Mouse (Mus musculus) forebrain, embryonic 13.5 days (tissue): ENCODE data around the gene Parp3. TPM values are rescaled to one million over a fixed set of nuclear protein-coding genes. Genes with fewer than 3 reads are reported as not detected.

Experiments used
- ATAC-seq: fragments of 200-750 bp; cut with Nextera tagmentation; 2 replicates; pipeline ENCODE4 v1.8.0; 2017
- H3K27ac ChIP-seq: fragments of 300-500 bp; sonication (generic); 2 replicates; pipeline ENCODE4 v1.5.1; 2015; ENCODE audit warnings: inconsistent platforms, mild to moderate bottlenecking, moderate library complexity
- H3K27me3 ChIP-seq: fragments of 300-500 bp; sonication (generic); 2 replicates; pipeline ENCODE4 v1.6.1; 2015; ENCODE audit warnings: mild to moderate bottlenecking, inconsistent platforms
- H3K36me3 ChIP-seq: fragments of 300-500 bp; sonication (generic); 2 replicates; pipeline ENCODE4 v1.6.1; 2015; ENCODE audit warnings: mild to moderate bottlenecking, inconsistent platforms; ENCODE audit not compliant: poor library complexity, severe bottlenecking
- H3K4me1 ChIP-seq: fragments of 300-500 bp; sonication (generic); 2 replicates; pipeline ENCODE4 v1.6.1; 2015; ENCODE audit warnings: inconsistent platforms
- H3K4me2 ChIP-seq: fragments of 300-500 bp; sonication (generic); 2 replicates; pipeline ENCODE4 v1.6.1; 2015; ENCODE audit warnings: inconsistent platforms, mild to moderate bottlenecking, moderate library complexity
- H3K4me3 ChIP-seq: fragments of 300-500 bp; sonication (generic); 2 replicates; pipeline ENCODE4 v1.5.1; 2015; ENCODE audit warnings: mild to moderate bottlenecking, inconsistent platforms
- H3K9ac ChIP-seq: fragments of 300-500 bp; sonication (generic); 2 replicates; pipeline ENCODE4 v1.6.1; 2015; ENCODE audit warnings: mild to moderate bottlenecking, inconsistent platforms
- H3K9me3 ChIP-seq: fragments of 300-500 bp; sonication (generic); replicated peaks from 2 replicates; pipeline ENCODE4 v1.6.1; 2016; ENCODE audit warnings: inconsistent platforms
- WGBS: fragments of 180-500 bp; shearing (Covaris S2); methylation state at CpG from one replicate; pipeline ENCODE4 v1.1.7; 2015; 5-methylcytosine and 5-hydroxymethylcytosine counted together
- polyA plus RNA-seq: library from polyadenylated mRNA; unstranded; fragments of >200 nt; fragmentation: Nextera tagmentation; extraction: Ambion mirVana; gene quantifications from 2 replicates; pipeline ENCODE4 v1.2.1, GENCODE M21; 2015

Parp3 gene
- polyA plus RNA-seq, 1 experiment from 2014 or later, result 0.70 TPM

DNA sequence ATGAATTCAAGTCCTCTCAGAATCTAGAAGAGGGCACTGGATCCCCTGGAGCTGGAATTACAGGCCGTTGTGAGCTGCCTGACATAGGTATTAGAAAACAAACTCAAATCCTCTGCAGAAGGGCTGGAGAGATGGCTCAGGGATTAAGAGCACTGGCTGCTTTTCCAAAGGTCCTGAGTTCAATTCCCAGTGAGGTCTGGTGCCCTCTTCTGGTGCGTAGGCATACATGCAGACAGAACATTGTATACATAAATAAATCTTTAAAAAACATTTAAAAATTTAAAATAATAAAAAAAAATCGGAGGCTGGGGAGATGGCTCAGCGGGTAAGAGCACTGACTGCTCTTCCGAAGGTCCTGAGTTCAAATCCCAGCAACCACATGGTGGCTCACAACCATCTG lies 34.1 kb downstream of the Parp3 start:
- Histone ChIP-seq H3K4me3 (no peak overlapping the region), H3K27ac (no peak overlapping the region), H3K27me3 (no peaks in the 10 kb centered on the region), H3K36me3 (no peaks in the 10 kb centered on the region; the same call in 1 of the 2 replicates), H3K9me3 (no peaks in the 10 kb centered on the region), H3K4me1 (peaks cover 33% of the 10 kb centered on the region), H3K9ac (no peak overlapping the region), H3K4me2 (no peak overlapping the region)
- no peak for ATAC-seq
- WGBS, result 76% methylated on average over 5 of the region's 5 CpGs

DNA sequence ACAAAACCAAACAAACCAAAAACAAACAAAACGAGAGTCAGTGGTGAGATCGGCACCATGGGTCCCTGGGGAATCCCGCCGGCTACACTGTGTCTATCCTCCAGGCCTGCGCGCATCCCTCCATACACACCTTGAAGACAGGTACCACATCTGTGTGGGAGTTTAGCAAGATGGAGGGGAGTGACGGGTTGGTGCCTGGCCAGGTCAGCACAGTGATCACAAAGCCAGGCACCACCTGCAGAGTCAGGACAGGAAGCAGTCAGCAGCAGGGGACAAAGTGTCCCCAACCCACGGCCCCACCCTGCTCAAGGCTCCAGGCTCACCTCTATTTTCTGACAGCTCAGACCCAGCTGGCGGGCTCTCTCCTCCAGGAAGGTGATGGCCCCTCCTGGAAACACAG lies 40.2 kb downstream of the Parp3 start:
- 0 out of 2 replicates have a peak overlapping the region, but pooled peaks have one; percentile 30 for H3K9ac ChIP-seq
- 89% methylated on average over 9 of the region's 9 CpGs for WGBS
- H3K9me3 ChIP-seq, result no peaks in the 10 kb centered on the region

DNA sequence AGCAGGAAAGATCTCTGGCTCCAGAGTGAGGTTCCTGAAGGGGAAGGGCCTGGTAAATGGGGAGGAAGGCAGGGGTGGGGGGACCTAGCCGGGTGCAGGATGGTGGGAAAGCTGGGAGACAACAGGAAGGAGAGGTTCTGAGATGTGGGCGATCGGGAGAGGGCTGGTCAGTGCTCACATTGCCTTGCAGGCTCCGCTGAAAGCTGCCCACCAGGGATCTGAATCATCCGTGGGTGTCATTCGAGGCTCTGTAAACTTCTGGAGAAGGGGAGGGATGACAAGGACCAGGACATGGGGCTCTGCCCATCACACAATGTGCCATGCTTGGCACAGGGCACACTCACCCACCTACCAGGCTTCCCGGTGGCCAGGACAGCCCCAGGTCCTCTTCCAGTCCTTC lies 43.4 kb downstream of the Parp3 start:
- Histone ChIP-seq H3K9me3 (no peaks in the 10 kb centered on the region), H3K4me1 (peaks cover 31% of the 10 kb centered on the region), H3K9ac (no peak overlapping the region; the same call in 1 of the 2 replicates), H3K4me2 (no peak overlapping the region), H3K4me3 (no peak overlapping the region), H3K36me3 (peaks cover 51% of the 10 kb centered on the region), H3K27ac (no peak overlapping the region; the same call in 1 of the 2 replicates), H3K27me3 (no peaks in the 10 kb centered on the region)
- no peak for ATAC-seq
- WGBS, result 72% methylated on average over 7 of the region's 7 CpGs

More for the DNA sequence above, 40.2 kb downstream of the Parp3 start:
- Histone ChIP-seq H3K27ac (no peak overlapping the region), H3K27me3 (no peaks in the 10 kb centered on the region), H3K4me1 (peaks cover 26% of the 10 kb centered on the region), H3K4me3 (no peak overlapping the region), H3K4me2 (no peak overlapping the region), H3K36me3 (peaks cover 40% of the 10 kb centered on the region)
- ATAC-seq, result no peak

DNA sequence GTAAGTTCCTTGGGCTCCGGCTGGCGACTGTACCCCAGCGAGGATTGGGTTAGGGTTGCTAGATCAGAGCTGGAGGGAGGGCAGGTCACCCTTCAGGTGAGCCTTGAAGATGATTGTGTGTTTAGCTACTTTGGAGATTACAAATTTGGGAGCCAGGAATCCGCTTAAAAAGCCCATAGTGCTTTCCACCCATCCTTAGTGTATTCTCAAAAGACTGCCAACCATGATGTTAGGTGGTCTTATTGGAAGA lies 46.8 kb downstream of the Parp3 start:
- Histone ChIP-seq H3K4me1 (peaks cover 15% of the 10 kb centered on the region), H3K4me2 (peak overlapping the region; percentile 92), H3K9ac (peak overlapping the region; percentile 94), H3K4me3 (peak overlapping the region; percentile 83), H3K36me3 (peaks cover 45% of the 10 kb centered on the region), H3K9me3 (no peaks in the 10 kb centered on the region), H3K27ac (peak overlapping the region; percentile 96), H3K27me3 (no peaks in the 10 kb centered on the region)
- ATAC-seq, result no peak
- 2% methylated on average over 4 of the region's 4 CpGs for WGBS

DNA sequence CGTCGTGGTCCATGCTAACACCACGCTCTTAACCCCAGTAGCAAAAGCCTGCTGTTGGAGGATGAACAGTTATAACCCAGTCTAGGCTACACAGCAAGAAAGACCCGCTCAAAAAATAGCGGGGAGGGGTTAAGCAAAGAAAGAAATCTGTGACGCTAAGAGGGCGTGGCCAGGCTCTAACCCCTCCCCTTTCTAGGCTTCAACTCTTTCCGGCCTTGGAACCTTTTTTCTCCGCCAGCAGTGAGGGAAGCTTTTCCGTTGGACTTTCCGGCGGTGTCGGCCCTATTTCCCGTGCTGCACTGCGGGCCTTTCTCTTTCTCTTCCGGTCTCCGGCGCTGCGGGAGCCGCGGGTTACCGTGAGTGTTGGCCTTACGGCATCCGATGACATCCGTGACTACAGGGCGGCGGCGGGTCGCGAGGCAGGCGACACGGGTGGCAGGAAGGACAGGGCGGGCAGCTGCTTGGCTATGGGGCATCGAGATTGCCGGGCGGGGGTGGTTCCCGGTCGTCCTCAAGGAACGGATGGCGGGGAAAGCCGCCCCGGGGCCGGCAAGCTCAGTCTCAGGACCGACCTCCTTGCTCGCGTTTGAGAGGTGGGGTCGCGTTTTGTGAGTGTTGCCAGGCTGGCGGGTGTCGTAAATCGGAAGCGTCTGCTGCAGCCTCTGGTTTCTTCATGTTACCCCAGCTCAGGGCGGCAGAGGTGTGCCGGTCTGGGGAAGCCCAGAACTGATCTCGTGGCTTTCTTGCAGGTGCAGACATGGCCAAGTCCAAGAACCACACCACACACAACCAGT lies 47.3 kb downstream of the Parp3 start, which contains the start of gene Rpl29:
Rpl29 (plus strand) TSS at position 234 of the 794 bp plus-strand sequence.
- peak within 1 kb of the TSS; percentile 94 for H3K9ac ChIP-seq
- H3K4me1 ChIP-seq, result peaks cover 15% of the 10 kb centered on the region
- peak within 1 kb of the TSS; percentile 96 for H3K27ac ChIP-seq
- peaks cover 40% of the 10 kb centered on the region for H3K36me3 ChIP-seq
- H3K4me2 ChIP-seq, result peak within 1 kb of the TSS; percentile 92
- H3K4me3 ChIP-seq, result peak within 1 kb of the TSS; percentile 83
- H3K9me3 ChIP-seq, result no peaks in the 10 kb centered on the region
- WGBS, result under 1% methylated on average over 55 of the region's 55 CpGs
- ATAC-seq, result peak; percentile 93
- H3K27me3 ChIP-seq, result no peaks in the 10 kb centered on the region

DNA sequence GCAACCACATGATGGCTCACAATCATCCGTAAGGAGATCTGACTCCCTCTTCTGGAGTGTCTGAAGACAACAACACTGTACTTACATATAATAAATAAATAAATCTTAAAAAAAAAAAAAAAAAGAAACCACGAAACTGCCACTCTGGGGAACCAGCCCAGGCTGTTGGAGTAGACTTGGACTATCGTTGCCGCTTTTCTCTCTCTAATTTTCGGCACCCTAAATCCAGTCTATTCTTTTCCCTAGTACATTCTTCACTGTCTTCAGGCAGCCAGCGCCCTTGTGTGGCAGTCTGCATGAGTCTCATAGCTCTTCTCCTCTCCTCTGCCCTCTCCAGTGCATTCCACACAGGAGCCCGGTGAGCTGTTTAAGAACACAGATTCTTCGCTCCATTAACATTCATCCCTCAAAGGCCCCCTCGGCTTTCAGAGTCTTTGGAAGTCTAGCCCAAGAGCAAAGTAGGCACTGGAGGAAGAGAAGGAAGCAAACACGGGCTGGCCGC lies 48.0 kb downstream of the Parp3 start:
- WGBS, result 18% methylated on average over 11 of the region's 11 CpGs
- H3K4me3 ChIP-seq, result peak overlapping the region; percentile 83

DNA sequence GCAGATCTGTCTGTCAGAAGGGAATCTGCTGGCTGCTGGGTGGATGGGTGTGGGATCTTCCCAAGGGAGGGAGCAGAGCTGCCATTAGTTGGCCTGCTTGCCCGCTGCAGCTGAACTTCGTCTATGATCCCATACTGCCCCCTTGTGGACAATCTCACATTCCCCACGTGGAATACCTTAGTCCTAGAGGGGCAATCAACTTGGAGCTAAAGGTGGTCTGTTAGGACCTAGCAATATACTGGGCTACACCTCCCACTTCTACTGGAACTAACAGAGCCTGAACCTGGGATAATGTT lies 54.9 kb downstream of the Parp3 start:
- Histone ChIP-seq H3K4me2 (peak overlapping the region; percentile 39), H3K9ac (0 out of 2 replicates have a peak overlapping the region, but pooled peaks have one; percentile 48), H3K27ac (peak overlapping the region; percentile 1; the same call in 1 of the 2 replicates), H3K36me3 (no peaks in the 10 kb centered on the region), H3K9me3 (no peaks in the 10 kb centered on the region), H3K27me3 (0 out of 2 replicates have a peak, but pooled peaks cover 4% of the 10 kb centered on the region), H3K4me1 (peaks cover 36% of the 10 kb centered on the region), H3K4me3 (no peak overlapping the region)
- 0% methylated on average over 3 of the region's 3 CpGs for WGBS
- peak; percentile 85 for ATAC-seq

More for the DNA sequence above, 48.0 kb downstream of the Parp3 start:
- H3K36me3 ChIP-seq, result peaks cover 33% of the 10 kb centered on the region
- H3K4me2 ChIP-seq, result peak overlapping the region; percentile 92
- H3K27ac ChIP-seq, result peak overlapping the region; percentile 96
- no peaks in the 10 kb centered on the region for H3K9me3 ChIP-seq
- peak overlapping the region; percentile 75 for H3K9ac ChIP-seq
- peaks cover 15% of the 10 kb centered on the region for H3K4me1 ChIP-seq
- peak; percentile 67 for ATAC-seq
- H3K27me3 ChIP-seq, result no peaks in the 10 kb centered on the region

DNA sequence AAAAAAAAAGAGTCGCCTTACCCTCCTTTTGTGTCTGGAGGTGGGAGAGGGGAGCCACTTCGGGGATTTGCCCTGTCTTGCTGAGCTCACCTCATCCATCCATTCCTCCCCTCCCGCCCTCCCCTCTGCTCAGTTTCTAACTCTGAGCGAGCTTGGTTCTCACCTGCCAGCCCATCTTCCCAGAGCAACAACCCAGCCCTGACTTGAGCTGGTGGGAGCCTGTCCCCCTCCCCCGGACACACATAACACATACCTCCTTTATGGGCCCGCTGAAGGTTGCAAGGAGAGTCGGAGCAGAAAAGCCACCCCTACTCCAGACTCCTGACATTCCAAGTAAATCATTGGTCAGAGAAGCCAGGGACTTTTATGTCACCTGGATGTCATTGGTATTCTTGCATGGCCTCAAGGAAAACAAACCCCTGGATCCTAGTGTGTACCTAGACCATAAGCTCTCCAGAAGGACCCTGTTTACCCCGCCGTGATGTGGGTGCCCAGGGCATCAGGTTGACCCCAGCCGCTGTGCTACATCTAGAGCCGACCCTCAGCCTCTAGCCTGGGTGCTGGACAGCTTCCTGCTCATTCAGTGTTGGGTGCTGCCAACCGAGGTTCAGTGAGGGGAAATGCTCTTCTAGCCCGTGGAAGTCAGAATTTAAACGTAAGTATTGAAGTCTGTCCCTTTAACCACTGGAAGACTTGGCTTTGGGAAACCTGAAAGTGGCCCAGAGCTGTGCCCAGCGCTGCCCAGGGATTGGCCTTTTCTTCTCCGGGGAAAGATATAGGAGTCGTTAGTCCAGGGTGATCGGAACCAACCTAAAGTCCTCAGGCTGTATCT lies 55.5 kb downstream of the Parp3 start:
- peaks cover 36% of the 10 kb centered on the region for H3K4me1 ChIP-seq
- no peaks in the 10 kb centered on the region for H3K36me3 ChIP-seq
- no peaks in the 10 kb centered on the region for H3K9me3 ChIP-seq
- H3K27ac ChIP-seq, result peak overlapping the region; percentile 1
- H3K4me3 ChIP-seq, result no peak overlapping the region
- H3K27me3 ChIP-seq, result 0 out of 2 replicates have a peak, but pooled peaks cover 4% of the 10 kb centered on the region
- H3K4me2 ChIP-seq, result peak overlapping the region; percentile 39
- peak; percentile 1; the same call in 1 of the 2 replicates for ATAC-seq
- WGBS, result 5% methylated on average over 18 of the region's 18 CpGs
- H3K9ac ChIP-seq, result peak overlapping the region; percentile 54; the same call in 1 of the 2 replicates

DNA sequence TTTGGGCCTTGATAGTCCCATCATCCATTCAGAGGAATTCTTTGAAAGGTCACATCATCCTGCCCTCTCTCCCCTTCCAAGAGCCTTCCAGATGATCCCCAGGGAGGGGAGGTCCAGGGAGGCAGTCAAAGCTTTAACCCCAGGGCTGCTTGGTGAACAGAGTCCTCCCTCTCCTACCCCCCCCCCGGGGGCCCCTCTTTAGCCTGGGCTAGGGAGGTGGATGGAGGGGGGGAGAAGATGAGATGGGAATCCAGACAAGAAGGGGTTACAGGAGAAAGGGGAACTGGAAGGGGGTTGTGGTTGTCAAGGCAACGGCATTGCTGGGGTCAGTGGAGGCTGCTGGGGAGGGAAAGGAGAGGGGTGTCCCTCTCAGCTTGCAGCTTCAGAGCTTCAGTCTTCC lies 56.1 kb downstream of the Parp3 start:
- Histone ChIP-seq H3K36me3 (no peaks in the 10 kb centered on the region), H3K4me1 (peaks cover 36% of the 10 kb centered on the region), H3K9ac (peak overlapping the region; percentile 54), H3K4me3 (no peak overlapping the region), H3K27me3 (0 out of 2 replicates have a peak, but pooled peaks cover 4% of the 10 kb centered on the region), H3K9me3 (no peaks in the 10 kb centered on the region), H3K27ac (no peak overlapping the region), H3K4me2 (peak overlapping the region; percentile 39)
- WGBS, result 3% methylated on average over 2 of the region's 2 CpGs
- ATAC-seq, result no peak

Other genes with a start within 250 kb of the Parp3 start
- gene Alas1, start 228.3 kb downstream of the Parp3 start, polyA plus RNA-seq, result 86.8 and 87.7 TPM in 2 replicates
- 17.7 and 21.6 TPM in 2 replicates for gene Poc1a, start 195.9 kb downstream of the Parp3 start, polyA plus RNA-seq
- gene Dusp7, start 108.3 kb downstream of the Parp3 start, polyA plus RNA-seq, result 7.1 and 8.7 TPM in 2 replicates
- 793 and 845 TPM in 2 replicates for gene Rpl29, start 47.5 kb downstream of the Parp3 start, polyA plus RNA-seq
- 35.8 and 42.2 TPM in 2 replicates for gene Acy1, start 38.6 kb downstream of the Parp3 start, polyA plus RNA-seq
- 3.0 and 4.3 TPM in 2 replicates for gene Abhd14b, start 29.5 kb downstream of the Parp3 start, polyA plus RNA-seq
- 40.5 and 50.9 TPM in 2 replicates for gene Abhd14a, start 29.3 kb downstream of the Parp3 start, polyA plus RNA-seq
- gene Pcbp4, start 23.7 kb downstream of the Parp3 start, polyA plus RNA-seq, result 243 and 274 TPM in 2 replicates
- gene Gpr62, start 11.0 kb downstream of the Parp3 start, polyA plus RNA-seq, result 0.37 and 0.45 TPM in 2 replicates
- 52.8 and 58.5 TPM in 2 replicates for gene Rrp9, start 986 bp downstream of the Parp3 start, polyA plus RNA-seq
- not detected in 2 replicates for gene Iqcf1, start 23.0 kb upstream of the Parp3 start, polyA plus RNA-seq
- gene Iqcf5, start 37.6 kb upstream of the Parp3 start, polyA plus RNA-seq, result not detected in 2 replicates
- not detected in 2 replicates for gene Iqcf3, start 84.7 kb upstream of the Parp3 start, polyA plus RNA-seq
- not detected in 2 replicates for gene Iqcf4, start 94.0 kb upstream of the Parp3 start, polyA plus RNA-seq
- gene Iqcf6, start 149.6 kb upstream of the Parp3 start, polyA plus RNA-seq, result not detected in 2 replicates
- gene Grm2, start 179.1 kb upstream of the Parp3 start, polyA plus RNA-seq, result 4.4 and 5.5 TPM in 2 replicates
- gene Tex264, start 209.0 kb upstream of the Parp3 start, polyA plus RNA-seq, result 28.5 and 29.4 TPM in 2 replicates